Mouse (Mus musculus): Measurements from ENCODE around the gene Dnah2. TPM values are rescaled to one million over a fixed set of nuclear protein-coding genes. Genes with fewer than 3 reads are reported as not detected.
"Not testable (repeated sequence)": the region's sequence is repeated elsewhere in the genome, so short reads cannot be mapped to it uniquely, and the experiment has no call there.

Dnah2 gene
- polyA plus RNA-seq, 1 experiment from 2014 or later, result 3.1 TPM

DNA sequence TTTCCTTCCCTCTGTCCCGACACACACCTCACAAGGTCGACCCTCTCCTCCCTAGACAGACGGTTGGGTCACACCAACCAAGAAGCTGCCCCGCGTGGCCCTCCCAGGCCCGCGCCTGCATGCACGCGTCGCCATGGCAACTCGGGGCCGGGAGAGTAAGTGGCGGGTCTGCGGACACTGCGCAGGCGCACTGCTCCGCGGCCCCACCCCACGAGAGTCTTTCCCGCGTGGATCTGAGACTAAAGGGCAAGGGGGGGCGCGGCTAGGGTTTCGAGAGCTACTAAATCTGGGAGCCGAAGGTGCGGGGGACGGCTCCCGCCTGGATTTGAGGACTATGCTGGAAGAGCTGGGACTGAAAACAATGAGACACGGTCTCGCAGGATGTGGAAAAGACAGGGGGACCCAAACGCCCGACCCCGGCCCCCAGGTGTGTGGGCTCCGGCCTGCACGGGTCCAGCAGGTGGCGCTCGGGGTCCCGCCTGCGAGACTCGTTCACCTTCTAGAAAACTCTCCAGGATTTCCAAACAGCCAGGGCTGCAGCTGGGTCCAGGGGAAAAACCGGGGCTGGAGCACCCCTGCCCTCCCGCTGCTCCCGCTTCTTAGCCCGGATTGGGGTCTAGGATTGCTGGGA is 2.4 kb downstream of the Dnah2 start:
- Histone ChIP-seq H3K4me1 (peaks cover 64% of the 10 kb centered on the region), H3K4me2 (peak overlapping the region; percentile 80), H3K9me3 (replicated peaks) (no peaks in the 10 kb centered on the region), H3K27ac (replicated peaks) (peak overlapping the region; percentile 93), H3K4me3 (replicated peaks) (peak overlapping the region; percentile 46), H3K27me3 (replicated peaks) (no peaks in the 10 kb centered on the region), H3K9ac (replicated peaks) (peak overlapping the region; percentile 61), H3K36me3 (no peaks in the 10 kb centered on the region)
- WGBS, result under 1% methylated on average over 44 of the region's 44 CpGs
- peak; percentile 81 for ATAC-seq (ENCODE audit: low FRiP score)

DNA sequence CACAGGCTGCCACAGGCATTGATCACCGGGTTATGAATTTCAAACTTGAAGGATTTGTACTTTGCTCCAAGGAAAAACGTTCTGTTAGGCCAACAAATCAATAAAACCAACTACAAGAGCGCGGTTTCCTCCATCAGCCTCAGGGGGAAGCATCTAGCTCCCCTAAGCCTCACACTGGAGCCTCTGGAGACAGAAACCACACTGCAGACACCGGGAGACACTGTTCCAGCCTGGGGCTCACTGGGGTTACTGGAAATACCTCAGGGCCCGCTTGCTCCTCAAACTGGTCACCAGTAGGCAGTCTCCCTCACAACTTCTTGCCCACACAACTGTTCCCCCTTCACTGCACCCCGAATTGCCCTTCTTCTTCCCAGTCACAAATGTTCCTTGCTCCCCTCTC is 3.0 kb downstream of the Dnah2 start:
- Histone ChIP-seq H3K4me2 (peak overlapping the region; percentile 80), H3K9ac (replicated peaks) (peak overlapping the region; percentile 61), H3K4me3 (replicated peaks) (peak overlapping the region; percentile 46), H3K27me3 (replicated peaks) (no peaks in the 10 kb centered on the region), H3K36me3 (no peaks in the 10 kb centered on the region), H3K4me1 (peaks cover 64% of the 10 kb centered on the region), H3K27ac (replicated peaks) (peak overlapping the region; percentile 93), H3K9me3 (replicated peaks) (no peaks in the 10 kb centered on the region)
- WGBS, result 9% methylated on average over 7 of the region's 7 CpGs
- ATAC-seq (ENCODE audit: low FRiP score), result peak; percentile 5; the same call in 1 of the 2 replicates

GRCm38 (mm10) chr11:69543598-69543997 is 5.3 kb downstream of the Dnah2 start:
- WGBS, result 8% methylated on average over 3 of the region's 3 CpGs
- Histone ChIP-seq H3K27me3 (replicated peaks) (no peaks in the 10 kb centered on the region), H3K9ac (replicated peaks) (no peak overlapping the region), H3K36me3 (no peaks in the 10 kb centered on the region), H3K27ac (replicated peaks) (peak overlapping the region; percentile 60), H3K4me1 (peaks cover 48% of the 10 kb centered on the region), H3K9me3 (replicated peaks) (no peaks in the 10 kb centered on the region), H3K4me2 (0 out of 2 replicates have a peak overlapping the region, but pooled peaks have one; percentile 11), H3K4me3 (replicated peaks) (no peak overlapping the region)
- ATAC-seq (ENCODE audit: low FRiP score), result no peak

- H3K4me2 ChIP-seq; H3K9ac ChIP-seq (replicated peaks); H3K27ac ChIP-seq (replicated peaks); H3K27me3 ChIP-seq (replicated peaks); ATAC-seq (ENCODE audit: low FRiP score); H3K9me3 ChIP-seq (replicated peaks); H3K4me3 ChIP-seq (replicated peaks); H3K36me3 ChIP-seq: not testable (repeated sequence)
- 75% methylated on average over 1 of the region's 3 CpGs for WGBS
- peaks cover 29% of the 10 kb centered on the region for H3K4me1 ChIP-seq
These were observed 7.2 kb downstream of the Dnah2 start for GRCm38 (mm10) chr11:69541741-69542140.

DNA sequence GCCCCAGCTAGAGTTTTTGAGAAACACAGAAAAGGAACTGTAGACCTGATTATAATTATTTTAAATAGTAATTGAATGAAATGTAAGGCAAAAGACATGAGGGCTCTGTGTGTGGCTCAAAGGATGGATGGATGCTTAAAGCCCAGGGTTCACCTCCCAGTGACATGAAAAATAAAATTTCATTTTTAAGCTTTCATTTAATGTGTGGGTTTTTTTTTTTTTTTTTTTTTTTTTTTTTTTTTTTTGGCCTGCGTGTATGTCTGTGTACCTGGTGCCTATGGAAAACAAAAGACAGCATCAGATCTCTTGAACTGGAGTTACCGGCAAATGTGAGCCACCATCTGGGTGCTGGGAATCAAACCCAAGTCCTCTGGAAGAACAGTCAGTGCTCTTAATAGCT is 8.2 kb downstream of the Dnah2 start:
- Histone ChIP-seq H3K9ac (replicated peaks) (no peak overlapping the region), H3K36me3 (no peaks in the 10 kb centered on the region), H3K27ac (replicated peaks) (no peak overlapping the region), H3K9me3 (replicated peaks) (no peaks in the 10 kb centered on the region), H3K4me3 (replicated peaks) (no peak overlapping the region), H3K4me2 (no peak overlapping the region), H3K27me3 (replicated peaks) (no peaks in the 10 kb centered on the region), H3K4me1 (peaks cover 19% of the 10 kb centered on the region)
- ATAC-seq (ENCODE audit: low FRiP score), result no peak
- 84% methylated on average over 2 of the region's 2 CpGs for WGBS

- 78% methylated on average over 1 of the region's 1 CpGs for WGBS
These were observed 13.9 kb downstream of the Dnah2 start for GRCm38 (mm10) chr11:69534990-69535389.

DNA sequence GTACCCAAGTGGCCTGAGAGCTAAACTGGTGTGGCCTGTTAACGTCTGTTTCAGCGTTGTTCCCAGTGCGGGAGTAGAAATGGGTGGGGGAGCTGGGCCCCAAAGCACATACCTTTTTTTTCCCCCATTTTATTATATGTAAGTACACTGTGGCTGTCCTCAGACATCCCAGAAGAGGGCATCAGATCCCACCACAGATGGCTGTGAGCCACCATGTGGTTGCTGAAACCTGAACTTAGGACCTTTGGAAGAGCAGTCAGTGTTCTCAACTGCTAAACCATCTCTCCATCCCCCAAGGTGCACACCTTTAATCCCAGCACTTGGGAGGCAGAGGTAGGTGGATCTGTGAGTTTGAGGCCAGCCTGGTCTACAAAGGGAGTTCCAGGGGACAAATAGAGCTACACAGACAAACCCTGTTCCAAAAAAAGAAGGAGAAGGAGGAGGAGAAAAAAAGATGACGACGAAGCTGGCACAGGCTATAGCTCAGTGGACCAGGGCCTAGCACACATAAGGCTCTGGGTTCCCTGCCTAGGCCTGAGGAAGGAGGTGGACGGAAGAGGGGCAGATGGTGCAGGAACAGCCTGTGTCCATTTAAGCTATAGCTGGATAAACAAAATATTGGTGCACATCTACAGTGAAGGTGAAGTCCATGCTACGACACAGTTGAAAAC is 16.3 kb downstream of the Dnah2 start:
- Histone ChIP-seq H3K4me1 (peaks cover 10% of the 10 kb centered on the region), H3K9me3 (replicated peaks) (no peaks in the 10 kb centered on the region), H3K4me2 (no peak overlapping the region), H3K4me3 (replicated peaks) (no peak overlapping the region), H3K9ac (replicated peaks) (no peak overlapping the region), H3K27me3 (replicated peaks) (no peaks in the 10 kb centered on the region), H3K27ac (replicated peaks) (no peak overlapping the region), H3K36me3 (no peaks in the 10 kb centered on the region)
- no peak for ATAC-seq (ENCODE audit: low FRiP score)
- WGBS, result 90% methylated on average over 7 of the region's 7 CpGs

More at GRCm38 (mm10) chr11:69534990-69535389, 13.9 kb downstream of the Dnah2 start:
- no peak overlapping the region for H3K9ac ChIP-seq (replicated peaks)
- no peak overlapping the region for H3K4me3 ChIP-seq (replicated peaks)
- H3K27ac ChIP-seq (replicated peaks), result no peak overlapping the region
- H3K4me1 ChIP-seq, result 0 out of 2 replicates have a peak, but pooled peaks cover 2% of the 10 kb centered on the region
- no peaks in the 10 kb centered on the region for H3K36me3 ChIP-seq
- no peak overlapping the region for H3K4me2 ChIP-seq
- H3K9me3 ChIP-seq (replicated peaks), result no peaks in the 10 kb centered on the region
- H3K27me3 ChIP-seq (replicated peaks), result no peaks in the 10 kb centered on the region
- ATAC-seq (ENCODE audit: low FRiP score), result no peak

DNA sequence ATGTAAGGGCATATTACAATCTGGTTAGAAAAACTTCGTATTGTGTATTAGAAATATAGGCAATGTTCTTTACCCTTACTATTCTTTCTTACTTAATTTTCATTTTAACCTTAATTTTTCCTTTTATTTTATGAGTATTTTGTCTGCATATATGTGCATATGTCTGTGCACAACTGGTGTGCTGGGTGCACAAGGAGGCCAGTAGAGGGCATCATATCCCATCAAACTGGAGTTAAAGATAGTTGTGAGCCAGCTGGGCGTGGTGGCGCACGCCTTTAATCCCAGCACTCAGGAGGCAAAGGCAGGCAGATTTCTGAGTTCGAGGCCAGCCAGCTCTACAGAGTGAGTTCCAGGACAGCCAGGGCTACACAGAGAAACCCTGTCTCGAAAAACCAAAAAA is 18.2 kb downstream of the Dnah2 start:
- H3K27ac ChIP-seq (replicated peaks); ATAC-seq (ENCODE audit: low FRiP score); H3K4me3 ChIP-seq (replicated peaks); H3K27me3 ChIP-seq (replicated peaks); H3K9me3 ChIP-seq (replicated peaks); H3K36me3 ChIP-seq; H3K4me2 ChIP-seq; H3K9ac ChIP-seq (replicated peaks): not testable (repeated sequence)
- peaks cover 27% of the 10 kb centered on the region for H3K4me1 ChIP-seq
- 91% methylated on average over 6 of the region's 6 CpGs for WGBS

DNA sequence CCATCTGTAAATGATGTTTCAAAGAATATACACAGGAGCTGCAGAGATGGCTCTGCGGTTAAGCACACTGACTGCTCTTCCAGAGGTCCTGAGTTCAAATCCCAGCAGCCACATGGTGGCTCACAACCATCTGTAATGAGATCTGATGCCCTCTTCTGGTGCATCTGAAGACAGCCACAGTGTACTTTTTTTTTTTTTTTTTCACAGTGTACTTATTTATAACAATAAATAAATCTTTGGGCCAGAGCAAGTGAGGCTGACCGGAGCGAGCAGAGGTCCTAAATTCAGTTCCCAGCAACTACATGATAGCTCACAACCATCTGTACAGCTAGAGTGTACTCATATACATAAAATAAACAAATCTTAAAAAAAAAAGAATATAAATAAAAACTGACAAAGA is 18.6 kb downstream of the Dnah2 start:
- not testable (repeated sequence) for H3K9me3 ChIP-seq (replicated peaks); H3K27me3 ChIP-seq (replicated peaks); H3K36me3 ChIP-seq; ATAC-seq (ENCODE audit: low FRiP score); H3K9ac ChIP-seq (replicated peaks); H3K4me2 ChIP-seq; H3K4me3 ChIP-seq (replicated peaks)
- 86% methylated on average over 3 of the region's 3 CpGs for WGBS
- H3K4me1 ChIP-seq, result peaks cover 27% of the 10 kb centered on the region
- 0 out of 2 replicates have a peak overlapping the region, but pooled peaks have one; percentile 33 for H3K27ac ChIP-seq (replicated peaks)

DNA sequence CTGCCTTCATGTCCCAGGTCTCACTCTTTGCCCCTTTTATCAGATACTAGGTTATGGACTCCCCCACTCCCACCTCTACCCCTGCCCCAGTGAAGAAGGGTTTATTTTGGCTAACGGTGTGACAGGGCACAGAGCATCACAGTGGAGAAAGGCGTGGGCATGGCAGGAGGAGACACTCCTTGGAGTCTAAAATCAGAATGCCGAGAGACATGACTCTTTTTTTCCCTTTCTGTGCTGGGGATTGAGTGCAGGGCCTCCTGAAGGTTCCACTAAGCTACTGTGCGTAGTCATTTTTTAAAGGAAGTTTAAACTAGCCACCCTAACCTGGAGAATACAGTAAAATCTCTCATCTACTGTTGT is 20.9 kb downstream of the Dnah2 start:
- Histone ChIP-seq H3K27me3 (replicated peaks) (no peaks in the 10 kb centered on the region), H3K4me3 (replicated peaks) (no peak overlapping the region), H3K9me3 (replicated peaks) (no peaks in the 10 kb centered on the region), H3K36me3 (no peaks in the 10 kb centered on the region), H3K27ac (replicated peaks) (peak overlapping the region; percentile 91), H3K4me2 (no peak overlapping the region), H3K9ac (replicated peaks) (no peak overlapping the region), H3K4me1 (peaks cover 27% of the 10 kb centered on the region)
- 63% methylated on average over 4 of the region's 4 CpGs for WGBS
- no peak for ATAC-seq (ENCODE audit: low FRiP score)

DNA sequence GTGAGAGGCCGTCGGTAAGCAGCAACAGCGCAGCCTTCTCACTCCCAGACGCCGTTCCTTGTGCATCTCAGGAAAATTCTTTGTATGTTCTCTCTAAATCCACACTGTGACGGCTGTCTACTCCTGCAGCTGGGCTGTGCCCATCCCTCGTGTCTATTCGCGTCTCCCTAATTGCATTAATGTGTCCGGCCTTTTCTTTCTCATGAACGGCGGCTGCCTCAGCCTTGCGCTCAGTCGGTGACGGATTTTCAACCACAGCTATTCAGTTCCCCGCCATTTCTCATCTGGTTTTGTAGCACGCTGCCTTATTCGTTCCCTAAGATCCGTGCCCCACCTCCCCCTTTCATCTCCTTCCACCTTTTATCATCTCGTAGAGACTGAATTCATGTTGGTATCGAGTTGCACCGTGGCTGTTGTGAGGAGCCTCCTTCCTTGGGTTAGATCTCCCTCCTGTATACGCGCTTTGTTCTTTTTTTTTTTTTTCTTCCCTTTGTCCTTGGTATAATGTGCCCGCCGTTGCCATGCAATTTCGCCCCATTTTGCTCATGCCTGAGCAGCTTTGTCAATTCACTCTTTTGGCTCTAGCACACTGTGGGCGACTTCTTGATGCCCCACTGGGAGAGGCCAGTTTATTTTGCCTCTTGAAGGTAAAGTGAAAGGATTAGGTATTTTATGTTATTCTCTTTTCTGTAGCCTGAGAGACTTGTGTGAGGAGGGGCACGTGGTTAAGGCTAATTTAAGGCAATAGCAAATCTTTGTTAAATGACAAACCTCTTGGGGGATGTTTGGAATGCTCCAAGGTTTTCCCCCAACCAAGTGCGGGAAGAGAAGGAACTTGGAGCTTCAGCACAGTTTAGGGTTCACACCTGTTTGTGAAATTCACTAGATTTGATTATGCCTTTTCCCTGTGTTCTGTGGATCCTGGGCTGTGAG is 21.5 kb downstream of the Dnah2 start:
- peak overlapping the region; percentile 31 for H3K9ac ChIP-seq (replicated peaks)
- 4% methylated on average over 30 of the region's 30 CpGs for WGBS
- no peaks in the 10 kb centered on the region for H3K9me3 ChIP-seq (replicated peaks)
- H3K27ac ChIP-seq (replicated peaks), result peak overlapping the region; percentile 91
- peak overlapping the region; percentile 17 for H3K4me3 ChIP-seq (replicated peaks)
- H3K4me2 ChIP-seq, result peak overlapping the region; percentile 47
- ATAC-seq (ENCODE audit: low FRiP score), result peak; percentile 64
- no peaks in the 10 kb centered on the region for H3K27me3 ChIP-seq (replicated peaks)
- no peaks in the 10 kb centered on the region for H3K36me3 ChIP-seq
- peaks cover 27% of the 10 kb centered on the region for H3K4me1 ChIP-seq

All from neural tube, embryonic 15.5 days (tissue).